Mouse (Mus musculus) layer of hippocampus, adult 2 months (tissue): Measurements from ENCODE around the gene Tmod2. TPM values are rescaled to one million over a fixed set of nuclear protein-coding genes. Genes with fewer than 3 reads are reported as not detected.
"Not testable (repeated sequence)": the region's sequence is repeated elsewhere in the genome, so short reads cannot be mapped to it uniquely, and the experiment has no call there.

ENCODE experiments used
- DNase-seq, 2 experiments: peaks; one replicate each; pipeline ENCODE4 v3.0.0; 2022; ENCODE audit warnings: low spot score in 2 of 2
- H3K27ac ChIP-seq: fragments of 200-600 bp; 2 replicates; pipeline ENCODE4 v1.8.1; 2022
- H3K4me3 ChIP-seq: fragments of 200-600 bp; 2 replicates; pipeline ENCODE4 v1.8.1; 2022; ENCODE audit warnings: mild to moderate bottlenecking
- CTCF ChIP-seq: fragments of 200-600 bp; conservative IDR thresholded peaks from 2 replicates; pipeline ENCODE4 v1.8.1; 2022; ENCODE audit warnings: antibody characterized with exemption, mild to moderate bottlenecking, moderate library complexity
- long read RNA-seq, 2 experiments: library from polyadenylated mRNA; stranded (forward); transcript quantifications; one replicate each; pipeline ENCODE4 v2.0.0; 2021; ENCODE audit warnings: borderline mapping rate in 2 of 2
- total RNA-seq, 2 experiments: library from RNA; stranded (reverse); gene quantifications; 2 replicates each; pipeline ENCODE4 v1.2.3; 2021

The Tmod2 gene
- 100 to 1,000 TPM; 376 to 380 TPM for total RNA-seq
- long read RNA-seq, experiment 1, full-length matches to known transcripts: 11 of 67 reads
- long read RNA-seq, experiment 1, partial matches to known transcripts: 2 of 67 reads
- long read RNA-seq, experiment 1, other reads (novel, unspliced or antisense): 54 of 67 reads
- long read RNA-seq, experiment 2, full-length matches to known transcripts: 19 of 93 reads
- long read RNA-seq, experiment 2, partial matches to known transcripts: 2 of 93 reads
- long read RNA-seq, experiment 2, other reads (novel, unspliced or antisense): 72 of 93 reads

DNA sequence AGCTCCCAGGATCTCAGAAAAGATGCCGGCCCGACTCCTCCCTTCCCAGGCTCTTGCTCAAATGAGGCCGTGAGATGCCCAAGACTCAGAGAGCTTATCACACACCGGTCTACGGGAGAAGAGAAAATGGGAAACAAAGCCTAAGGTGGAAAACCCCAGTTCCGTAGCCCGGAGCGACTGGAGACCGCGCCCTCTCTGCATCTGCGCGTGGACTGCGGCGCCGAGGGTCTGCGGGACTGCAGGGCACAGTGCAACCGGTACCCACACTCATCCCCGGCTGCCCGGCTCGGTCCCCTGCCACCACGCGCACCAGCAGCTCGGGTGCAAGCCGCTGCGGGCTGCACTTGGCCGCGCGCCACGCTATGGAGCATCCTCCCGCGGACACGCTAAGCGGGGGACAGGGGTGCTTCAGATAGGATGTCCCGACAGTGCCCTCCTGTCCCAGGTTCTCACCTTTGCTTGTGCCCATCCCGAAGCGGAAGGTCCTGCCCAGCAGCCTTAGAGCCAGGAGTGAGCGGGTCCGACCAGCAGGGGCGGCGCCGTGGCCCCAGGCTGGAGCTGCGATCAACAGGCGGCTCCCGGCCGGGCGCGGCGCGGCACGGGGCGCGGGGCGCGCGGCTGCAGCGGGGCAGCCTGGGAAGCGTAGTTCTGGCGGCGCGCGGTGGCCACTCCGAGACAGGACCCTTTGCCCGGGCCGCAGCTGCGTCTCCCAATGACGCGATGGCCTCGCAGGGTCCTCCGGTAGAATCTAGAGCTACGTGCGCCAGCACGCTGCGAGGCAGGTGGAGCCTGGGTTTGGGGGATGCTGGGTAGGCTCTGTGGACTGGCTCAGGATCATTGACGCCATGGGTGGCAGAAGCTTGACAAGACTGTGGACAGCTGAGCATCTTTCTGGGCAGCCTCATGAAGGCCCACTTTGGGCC, at the start of gene Tmod2:
TSS of gene Tmod2 (minus strand) at position 755 of the 923 bp plus-strand sequence.
- peak; percentile 72 to 75 for DNase-seq
- Histone ChIP-seq H3K27ac (peak within 1 kb of the TSS; percentile 97), H3K4me3 (peak within 1 kb of the TSS; percentile 68)
- TF ChIP-seq CTCF: peak; percentile 48

DNA sequence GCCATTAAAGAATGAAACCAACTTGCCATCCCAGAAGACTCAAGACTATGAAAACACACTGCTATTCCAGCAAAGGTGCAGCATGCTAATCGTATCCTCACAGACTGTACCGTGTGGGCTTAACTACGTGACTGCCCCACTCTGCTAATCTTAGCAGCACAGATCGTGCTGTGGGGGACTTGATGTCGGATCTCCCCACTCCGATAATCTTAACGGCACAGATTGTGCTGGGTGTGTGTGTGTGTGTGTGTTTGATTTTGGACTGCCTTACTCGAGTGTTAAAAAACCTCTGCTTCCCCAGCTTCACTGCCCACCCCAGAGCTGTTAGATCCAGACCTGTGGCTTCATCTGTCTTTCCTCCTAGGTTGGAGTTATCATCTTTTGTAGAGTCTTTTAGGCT, 49.8 kb upstream of the Tmod2 start:
- Histone ChIP-seq H3K27ac (no peak overlapping the region), H3K4me3 (no peak overlapping the region)
- no peak for TF ChIP-seq CTCF
- DNase-seq: peak in 1 of 2 experiments; percentile 27

DNA sequence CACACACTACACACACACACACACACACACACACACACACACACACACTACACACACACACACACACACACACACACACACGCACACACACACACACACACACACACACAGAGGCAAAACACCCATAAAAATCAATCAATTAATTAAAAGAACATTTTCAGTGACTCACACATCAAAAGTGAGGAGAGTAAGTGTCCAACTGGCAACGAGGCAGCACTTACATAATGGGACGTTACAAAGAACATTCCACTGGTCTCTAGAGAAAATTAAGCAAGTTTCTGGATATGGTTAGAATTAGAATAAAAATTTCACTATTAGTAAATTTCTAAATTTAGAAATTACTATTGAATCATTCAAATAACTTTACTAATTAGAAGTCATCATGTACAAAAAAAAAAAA, 45.3 kb upstream of the Tmod2 start:
- DNase-seq, H3K4me3 ChIP-seq: not testable (repeated sequence)

DNA sequence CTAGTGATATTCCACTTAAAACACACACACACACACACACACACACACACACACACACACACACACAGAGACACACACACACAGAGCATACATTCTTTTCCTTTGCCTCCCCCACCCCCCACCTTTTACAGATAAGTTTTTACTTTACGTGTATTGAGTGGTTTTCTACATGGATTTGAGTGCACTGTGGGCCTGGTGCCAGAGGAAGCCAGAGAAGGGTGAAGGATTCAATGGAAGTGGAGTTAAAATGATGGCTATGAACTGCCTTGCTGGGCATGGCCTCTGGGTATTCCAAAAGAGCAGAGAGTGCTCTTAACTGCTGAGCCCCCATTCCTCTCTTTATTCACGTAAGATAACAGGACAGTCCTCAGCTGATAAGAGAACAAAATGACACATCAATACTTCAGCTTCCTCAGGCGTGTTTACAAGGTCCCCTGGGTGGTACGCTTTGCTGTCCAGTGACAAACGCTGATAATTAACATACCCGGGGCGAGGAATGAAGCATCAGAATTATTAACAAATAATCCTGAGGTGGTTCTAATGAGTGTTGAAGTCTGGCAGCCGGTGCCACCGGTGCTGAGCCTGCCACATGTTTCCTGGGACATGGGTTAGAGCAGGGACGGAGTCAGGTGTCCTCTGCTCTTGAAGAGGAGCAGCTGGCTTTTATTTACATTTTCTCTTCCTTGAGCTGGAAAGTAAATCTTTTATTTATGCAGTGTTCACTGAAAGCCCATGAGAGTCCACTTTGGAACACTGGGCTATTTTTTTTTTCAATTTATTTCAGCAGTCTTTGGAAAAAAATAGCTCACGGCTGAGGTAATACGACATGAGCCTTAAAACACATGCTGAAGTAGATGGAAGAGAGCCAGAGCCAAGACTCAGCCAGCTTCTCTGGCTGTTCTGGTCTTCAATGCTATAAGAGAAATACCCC, 43.1 kb upstream of the Tmod2 start:
- TF ChIP-seq CTCF: no peak
- H3K4me3 ChIP-seq: no peak overlapping the region
- no peak for DNase-seq
- 0 out of 2 replicates have a peak overlapping the region, but pooled peaks have one; percentile 46 for H3K27ac ChIP-seq

More for the DNA sequence above, 45.3 kb upstream of the Tmod2 start:
- H3K27ac ChIP-seq: not testable (repeated sequence)

DNA sequence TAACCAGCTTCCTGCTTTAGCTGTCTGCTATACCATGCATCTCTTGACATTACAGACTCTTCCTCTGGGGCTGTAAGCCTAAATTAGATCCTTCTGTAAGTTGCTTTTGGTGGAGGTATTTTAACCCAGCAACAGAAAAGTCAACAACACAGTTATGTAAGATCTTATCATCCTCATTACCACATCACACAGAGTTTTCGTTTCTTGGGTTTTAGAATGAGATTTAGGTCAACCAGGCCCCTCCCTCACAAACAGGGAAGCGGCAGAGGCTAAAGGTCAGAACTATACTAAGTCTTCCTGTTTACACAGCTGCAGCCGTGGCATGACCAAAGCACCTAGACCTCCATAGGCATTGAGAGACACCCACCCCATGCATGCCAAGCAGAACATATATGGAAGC, 34.3 kb upstream of the Tmod2 start:
- TF ChIP-seq CTCF: no peak
- DNase-seq: no peak
- no peak overlapping the region for H3K4me3 ChIP-seq
- H3K27ac ChIP-seq: no peak overlapping the region

DNA sequence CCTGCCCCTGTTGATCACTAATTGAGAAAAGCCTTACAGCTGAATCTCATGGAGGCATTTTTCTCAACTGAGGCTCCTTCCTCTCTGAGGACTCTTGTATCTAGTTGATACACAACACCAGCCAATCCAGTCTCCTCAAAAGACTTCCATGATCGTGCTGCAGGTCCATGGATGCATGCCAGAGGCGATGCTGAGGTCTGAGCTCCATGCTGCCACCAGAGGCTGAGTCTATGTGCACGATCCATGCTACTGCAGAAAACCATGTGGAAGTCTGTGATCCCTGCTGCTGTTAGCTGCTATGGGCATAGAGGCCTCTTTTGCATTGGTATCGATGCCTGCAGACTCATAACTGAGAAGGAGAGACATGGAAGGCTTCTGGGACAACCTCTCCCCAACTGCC, 23.1 kb upstream of the Tmod2 start:
- no peak overlapping the region for H3K4me3 ChIP-seq
- TF ChIP-seq CTCF: peak; percentile 17; the same call in 1 of the 2 replicates

DNA sequence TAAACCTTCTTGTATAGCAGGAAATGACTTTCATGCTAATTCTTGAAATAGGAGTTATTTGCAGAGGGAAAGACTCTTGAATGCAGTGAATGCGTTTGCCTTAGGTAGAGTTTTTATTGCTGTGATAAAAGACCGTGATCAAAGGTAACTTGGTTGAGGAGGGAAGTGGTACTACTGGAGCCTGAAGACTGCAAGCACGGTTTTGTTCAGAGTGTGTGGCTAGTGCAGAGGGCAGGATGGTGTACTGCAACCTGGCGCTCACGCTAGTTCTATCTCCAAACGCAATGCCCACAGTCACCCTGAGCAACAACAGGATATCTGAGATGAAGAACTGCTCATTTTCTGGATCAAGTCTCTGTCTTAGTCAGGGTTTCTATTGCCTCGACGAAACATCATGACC, 22.5 kb upstream of the Tmod2 start:
- Histone ChIP-seq H3K27ac (no peak overlapping the region), H3K4me3 (no peak overlapping the region)
- TF ChIP-seq CTCF: no peak
- no peak for DNase-seq

More for the DNA sequence above, 23.1 kb upstream of the Tmod2 start:
- DNase-seq: no peak
- no peak overlapping the region for H3K27ac ChIP-seq

DNA sequence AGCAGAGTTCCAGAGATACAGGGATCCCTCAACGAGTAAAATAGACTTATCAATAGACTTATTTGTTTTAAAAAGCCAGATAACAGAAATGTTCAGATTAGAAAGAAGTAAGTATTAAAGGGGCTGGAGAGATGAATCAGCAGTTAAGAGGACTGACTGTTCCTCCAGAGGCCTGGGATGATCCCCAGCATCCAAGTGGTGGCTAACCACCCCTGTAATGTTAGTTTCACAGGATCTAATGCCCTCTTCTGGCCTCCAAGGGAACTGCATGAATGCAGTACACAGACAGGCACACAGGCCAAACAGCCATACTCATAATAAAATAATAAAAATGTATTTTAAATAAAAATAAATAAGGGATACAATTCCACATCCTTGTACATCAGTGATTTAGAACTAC, 21.8 kb upstream of the Tmod2 start:
- DNase-seq: no peak
- H3K27ac ChIP-seq: peak overlapping the region; percentile 32; the same call in 1 of the 2 replicates
- H3K4me3 ChIP-seq: no peak overlapping the region
- peak; percentile 81 for TF ChIP-seq CTCF

DNA sequence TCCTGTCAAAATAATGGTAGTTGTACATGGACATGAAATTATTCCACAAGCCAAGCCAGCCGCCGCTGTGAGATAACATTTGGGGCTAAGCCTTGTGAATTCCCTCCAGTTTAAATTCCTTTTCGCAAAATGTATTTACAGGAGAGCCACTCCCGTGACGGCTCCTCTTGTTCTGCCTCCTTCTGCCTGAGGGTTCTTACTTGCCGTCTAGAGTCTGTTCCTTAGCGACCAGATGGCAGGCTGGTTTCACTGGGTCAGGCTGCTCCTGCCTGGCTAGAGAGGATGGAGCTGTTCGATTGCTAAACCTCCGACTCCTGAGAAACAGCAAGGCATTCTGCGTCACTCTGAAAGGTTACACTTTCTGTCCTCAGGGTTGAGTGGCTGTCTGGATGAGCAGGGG, 21.0 kb upstream of the Tmod2 start:
- TF ChIP-seq CTCF: no peak
- Histone ChIP-seq H3K4me3 (no peak overlapping the region), H3K27ac (peak overlapping the region; percentile 32; the same call in 1 of the 2 replicates)
- DNase-seq: no peak

DNA sequence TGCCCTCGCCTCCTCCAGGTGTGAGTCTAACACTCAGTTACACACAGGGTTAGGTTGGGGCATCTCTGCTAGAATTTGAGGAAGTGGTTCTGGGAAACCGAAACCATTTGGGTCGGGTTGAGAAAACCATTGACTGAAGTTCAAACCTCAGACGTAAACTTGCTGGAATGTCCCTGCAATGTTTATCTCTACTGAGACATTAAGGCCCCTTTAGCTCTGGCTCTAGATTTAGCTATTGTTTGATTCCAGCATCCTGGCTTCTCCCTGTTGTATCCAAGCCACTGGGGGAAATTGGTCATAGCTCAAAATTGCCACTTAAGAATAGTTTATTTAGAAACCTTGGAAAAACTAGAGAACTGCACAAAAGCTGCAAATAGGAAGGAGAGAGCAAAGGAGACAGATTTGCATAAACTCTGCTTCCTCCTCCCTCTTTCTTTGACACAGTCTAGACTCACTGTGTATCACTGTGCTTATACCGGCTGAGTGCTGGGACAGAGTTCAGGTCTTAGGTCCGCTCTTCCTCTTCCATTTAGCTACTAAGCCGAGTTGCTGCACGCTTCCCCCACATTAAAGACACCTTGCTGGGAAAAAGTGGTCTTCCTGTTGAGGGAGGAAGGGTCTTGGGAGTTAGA, 19.8 kb upstream of the Tmod2 start:
- no peak for DNase-seq
- TF ChIP-seq CTCF: no peak
- H3K4me3 ChIP-seq: no peak overlapping the region
- H3K27ac ChIP-seq: no peak overlapping the region

DNA sequence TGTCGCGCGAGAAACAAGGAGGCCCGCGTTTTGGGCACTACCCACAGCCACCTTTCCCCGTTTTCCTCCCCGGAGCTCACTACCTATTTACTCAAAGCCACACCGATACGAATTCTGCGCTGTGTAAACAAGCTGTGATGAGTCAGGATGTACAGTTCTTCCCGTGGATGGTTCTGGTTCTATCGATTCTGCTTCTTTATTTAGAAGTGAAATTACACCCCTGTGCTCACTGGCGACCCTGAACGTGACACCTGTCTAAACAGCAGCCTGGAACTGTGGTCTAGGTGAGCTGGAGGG, 15.1 kb upstream of the Tmod2 start:
- Histone ChIP-seq H3K27ac (peak overlapping the region; percentile 99), H3K4me3 (peak overlapping the region; percentile 81)
- TF ChIP-seq CTCF: no peak
- no peak for DNase-seq

DNA sequence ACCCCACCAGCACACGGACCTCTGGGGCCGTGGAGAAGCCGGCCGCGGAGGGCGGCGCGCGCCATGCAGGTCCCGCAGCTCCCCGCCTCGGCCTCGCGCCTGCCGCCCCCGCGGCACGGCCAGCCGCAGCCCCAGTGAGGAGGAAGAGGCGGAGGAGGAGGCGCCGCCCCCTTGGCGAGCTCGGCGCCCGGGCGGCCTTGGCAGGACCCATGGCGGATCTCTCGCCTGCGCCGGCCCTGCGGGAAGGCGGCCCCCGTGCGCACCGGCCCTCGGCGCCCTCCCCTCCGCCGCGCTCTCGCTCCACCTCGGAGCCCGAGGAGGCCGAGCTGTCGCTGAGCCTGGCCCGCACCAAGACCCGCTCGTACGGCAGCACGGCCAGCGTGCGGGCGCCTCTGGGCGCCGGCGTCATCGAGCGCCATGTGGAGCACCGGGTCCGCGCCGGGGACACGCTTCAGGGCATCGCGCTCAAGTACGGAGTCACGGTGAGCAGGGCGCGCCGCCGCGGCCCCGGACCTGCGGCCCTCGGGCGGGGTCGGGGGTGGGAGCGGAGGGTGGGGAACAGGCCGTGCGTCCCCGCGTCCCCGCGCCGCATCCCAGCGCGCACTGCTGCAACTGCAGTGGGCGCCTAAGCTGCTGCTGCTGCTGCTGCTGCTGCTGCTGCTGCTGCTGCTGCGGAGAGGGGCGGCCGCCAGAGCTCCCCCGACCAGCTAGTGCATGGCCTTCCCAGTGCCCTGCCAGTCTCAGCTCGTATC, 14.6 kb upstream of the Tmod2 start, which contains the start of gene Lysmd2:
TSS of gene Lysmd2 (plus strand) at position 186 of the 752 bp plus-strand sequence.
- TF ChIP-seq CTCF: no peak
- peak within 1 kb of the TSS; percentile 99 for H3K27ac ChIP-seq
- H3K4me3 ChIP-seq: peak within 1 kb of the TSS; percentile 81
- DNase-seq: peak; percentile 62 to 70
